Mouse (Mus musculus): ENCODE measurements around the gene Nos1ap.

Gene Nos1ap

GRCm38 (mm10) chr1:170343906-170344305 lies 245.8 kb downstream of the Nos1ap start:
- no peak for DNase-seq

GRCm38 (mm10) chr1:170343081-170343480 lies 246.6 kb downstream of the Nos1ap start:
- DNase-seq = no peak

GRCm38 (mm10) chr1:170339943-170340342 lies 249.7 kb downstream of the Nos1ap start:
- no peak for DNase-seq

- DNase-seq = no peak
Observed at GRCm38 (mm10) chr1:170332775-170333174, 256.9 kb downstream of the Nos1ap start.

GRCm38 (mm10) chr1:170331926-170332325 lies 257.7 kb downstream of the Nos1ap start:
- DNase-seq = no peak

GRCm38 (mm10) chr1:170325277-170325676 lies 264.4 kb downstream of the Nos1ap start:
- no peak for DNase-seq

GRCm38 (mm10) chr1:170324312-170324711 lies 265.3 kb downstream of the Nos1ap start:
- DNase-seq = no peak

GRCm38 (mm10) chr1:170323001-170323400 lies 266.7 kb downstream of the Nos1ap start:
- no peak for DNase-seq

GRCm38 (mm10) chr1:170322046-170322445 lies 267.6 kb downstream of the Nos1ap start:
- no peak for DNase-seq

- no peak for DNase-seq
Observed at GRCm38 (mm10) chr1:170311431-170311830, 278.2 kb downstream of the Nos1ap start.

GRCm38 (mm10) chr1:170308503-170308902 lies 281.2 kb downstream of the Nos1ap start, which contains the start of gene Spata46:
Gene Spata46 (plus strand): TSS chr1:170308803.
- DNase-seq = no peak

- DNase-seq = no peak
Observed at GRCm38 (mm10) chr1:170306232-170306631, 283.4 kb downstream of the Nos1ap start, which contains the start of gene Gm7694. Gene Gm7694 (minus strand): TSS chr1:170306332.

GRCm38 (mm10) chr1:170305002-170305401 lies 284.7 kb downstream of the Nos1ap start:
- DNase-seq = no peak

GRCm38 (mm10) chr1:170303103-170303502 lies 286.6 kb downstream of the Nos1ap start:
- no peak for DNase-seq

- DNase-seq = no peak
Observed at GRCm38 (mm10) chr1:170302456-170302855, 287.2 kb downstream of the Nos1ap start.

- no peak for DNase-seq
Observed at GRCm38 (mm10) chr1:170301686-170302085, 288.0 kb downstream of the Nos1ap start.

- no peak for DNase-seq
Observed at GRCm38 (mm10) chr1:170299496-170299895, 290.2 kb downstream of the Nos1ap start.

- DNase-seq = no peak
Observed at GRCm38 (mm10) chr1:170294786-170295570, 294.7 kb downstream of the Nos1ap start.

GRCm38 (mm10) chr1:170293257-170293656 lies 296.4 kb downstream of the Nos1ap start:
- no peak for DNase-seq

GRCm38 (mm10) chr1:170292239-170292951 lies 297.3 kb downstream of the Nos1ap start:
- DNase-seq = no peak

GRCm38 (mm10) chr1:170282415-170283129 lies 307.1 kb downstream of the Nos1ap start:
- no peak for DNase-seq

- DNase-seq = no peak
Observed at GRCm38 (mm10) chr1:170277016-170277415, 312.6 kb downstream of the Nos1ap start, which contains the start of gene Sh2d1b1. Gene Sh2d1b1 (plus strand): TSS chr1:170277320.

- no peak for DNase-seq
Observed at GRCm38 (mm10) chr1:170273252-170273651, 316.4 kb downstream of the Nos1ap start.

Data from spleen, adult 18-20 months (tissue).